18 mouse cellular contexts compared by ENCODE assay signal in the genomic region with DNA sequence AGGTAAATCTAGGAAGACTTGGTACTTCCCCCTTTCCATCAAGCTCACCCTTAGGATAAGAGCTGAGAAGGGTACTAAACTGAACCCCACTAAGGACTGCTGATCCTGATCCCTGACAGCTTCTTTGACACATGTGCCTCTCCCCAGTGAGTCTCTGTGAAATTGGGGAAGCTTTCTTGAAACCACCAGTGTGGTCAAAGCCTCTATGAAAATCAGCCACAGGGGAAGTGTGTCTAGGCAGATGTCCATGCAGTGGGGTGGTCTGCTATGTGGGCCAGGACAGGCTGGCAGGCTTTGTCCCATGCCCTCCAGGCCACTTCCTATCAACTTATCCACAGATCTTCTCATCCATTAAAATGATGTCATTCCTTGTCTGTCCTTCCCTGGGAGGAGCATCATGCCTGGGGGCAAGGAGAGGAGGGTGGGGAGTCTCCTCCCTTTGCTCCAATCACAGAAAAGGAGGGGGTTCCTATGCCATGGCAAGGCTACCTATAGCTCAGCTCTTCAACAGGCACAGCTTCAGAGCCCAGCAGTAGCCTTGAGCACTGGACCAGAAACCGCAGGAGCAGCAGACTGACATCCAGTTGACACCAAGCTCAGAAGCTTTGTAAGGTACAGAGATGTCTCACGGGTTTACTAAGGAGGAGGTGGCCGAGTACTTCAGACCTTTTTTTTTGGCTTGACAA. TPM values are rescaled to one million over a fixed set of nuclear protein-coding genes. Genes with fewer than 3 reads are reported as not detected.
"Had no signal": no experiment of that assay in that cellular context is flagged by ENCODE, and none has a peak within 500 bp of the region (broad histone marks: within the 10 kb centered on the region; RNA-seq: fewer than 3 reads in every experiment).

A gene (plus strand): TSS at position 526 of the 686 bp plus-strand sequence.

RNA-seq across cellular contexts. Expression of the gene that starts here (rescaled TPM):
- total RNA-seq: midbrain, postnatal 0 days had no signal
- polyA plus RNA-seq: liver, embryonic 14.5 days; liver, embryonic 16.5 days; lung, embryonic 14.5 days; lung, embryonic 16.5 days; midbrain, embryonic 11.5 days; midbrain, embryonic 13.5 days; midbrain, embryonic 15.5 days; midbrain, postnatal 0 days; myocyte; neural tube, embryonic 11.5 days; neural tube, embryonic 13.5 days; neural tube, embryonic 15.5 days; spleen, adult 2 months; stomach, embryonic 15.5 days; stomach, postnatal 0 days; testis, adult 2 months; thymus, adult 2 months; urinary bladder, adult 2 months had no signal
